Mouse (Mus musculus) lung, adult 2 months (tissue): ENCODE measurements around the gene Arid5b.

ENCODE experiments used
- CTCF ChIP-seq: fragments of 200-500 bp; IDR thresholded peaks from 2 replicates; pipeline ENCODE4 v1.5.1; 2011; ENCODE audit warnings: mild to moderate bottlenecking, low read length, control low read depth; ENCODE audit not compliant: insufficient read depth
- POLR2A ChIP-seq: fragments of 200-500 bp; IDR thresholded peaks from 2 replicates; pipeline ENCODE4 v1.6.1; 2011; ENCODE audit warnings: low read depth, mild to moderate bottlenecking, control low read depth, low read length, borderline replicate concordance; ENCODE audit errors: extremely low read depth

DNA sequence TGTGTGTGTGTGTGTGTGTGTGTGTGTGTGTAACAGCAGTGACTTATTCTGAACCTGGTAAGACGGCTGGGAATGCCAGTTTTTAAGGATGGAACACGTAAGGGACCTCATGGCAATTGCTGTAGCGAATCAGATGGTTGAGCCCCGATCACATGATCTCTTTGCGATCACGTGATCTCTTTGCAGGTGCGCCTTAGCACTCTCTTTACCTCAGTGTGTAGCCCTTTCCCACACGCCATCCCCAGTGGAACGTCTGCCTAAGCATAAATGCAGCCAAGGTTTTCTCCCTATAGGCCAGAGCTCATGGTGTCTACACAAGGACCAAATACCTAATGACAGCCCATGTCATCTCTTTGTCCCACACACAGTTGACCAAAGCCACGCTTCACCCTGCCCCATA is 97.4 kb downstream of the Arid5b start:
- TF ChIP-seq CTCF (no peak), POLR2A (no peak)
